Mouse (Mus musculus): ENCODE measurements around the gene Il3.
"Not testable (repeated sequence)": the region's sequence is repeated elsewhere in the genome, so short reads cannot be mapped to it uniquely, and the experiment has no call there.

The Il3 gene

DNA sequence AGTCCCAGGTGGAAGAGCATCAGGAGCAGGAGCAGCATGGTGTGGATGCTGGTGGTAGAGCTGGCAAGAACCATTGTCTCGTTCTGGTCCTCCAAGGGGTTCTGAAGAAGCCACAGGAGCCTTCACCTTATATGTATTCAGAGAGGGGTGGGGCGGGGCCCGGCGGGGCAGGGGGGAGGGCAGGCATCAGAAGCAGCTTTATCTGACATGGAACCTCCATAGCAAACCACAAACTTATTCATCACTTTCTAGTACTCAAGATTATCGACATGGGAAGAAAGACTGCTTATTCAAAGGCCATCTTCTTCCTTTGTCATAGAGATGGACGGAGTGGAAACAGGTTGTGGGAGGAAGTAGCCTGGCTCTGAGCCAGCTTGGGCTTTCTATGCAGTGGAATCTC lies at the start of gene Il3:
Il3 (minus strand) TSS at position 101 of the 400 bp plus-strand sequence.
- no peak for DNase-seq (ENCODE audit: low spot score)

DNA sequence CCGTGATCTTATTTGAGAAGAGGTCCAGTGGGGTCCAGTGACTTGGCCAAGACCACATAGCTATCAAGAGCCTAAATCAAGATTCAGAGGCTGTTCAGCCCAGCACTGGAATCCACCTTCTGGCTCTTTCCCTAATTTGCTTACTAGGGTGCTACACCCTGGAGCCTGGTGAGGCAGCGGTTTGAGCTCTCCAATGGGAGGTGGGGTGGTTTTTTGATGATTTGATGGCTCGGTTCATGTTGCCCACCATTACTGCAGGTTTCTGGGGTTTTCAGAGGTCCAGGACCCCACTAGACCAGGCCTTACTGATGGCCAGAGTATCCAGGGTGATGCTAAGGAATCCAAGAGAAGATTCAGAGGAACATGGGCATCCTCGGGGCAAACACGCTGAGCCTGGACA lies 48.3 kb upstream of the Il3 start:
- DNase-seq (ENCODE audit: low spot score): no peak

DNA sequence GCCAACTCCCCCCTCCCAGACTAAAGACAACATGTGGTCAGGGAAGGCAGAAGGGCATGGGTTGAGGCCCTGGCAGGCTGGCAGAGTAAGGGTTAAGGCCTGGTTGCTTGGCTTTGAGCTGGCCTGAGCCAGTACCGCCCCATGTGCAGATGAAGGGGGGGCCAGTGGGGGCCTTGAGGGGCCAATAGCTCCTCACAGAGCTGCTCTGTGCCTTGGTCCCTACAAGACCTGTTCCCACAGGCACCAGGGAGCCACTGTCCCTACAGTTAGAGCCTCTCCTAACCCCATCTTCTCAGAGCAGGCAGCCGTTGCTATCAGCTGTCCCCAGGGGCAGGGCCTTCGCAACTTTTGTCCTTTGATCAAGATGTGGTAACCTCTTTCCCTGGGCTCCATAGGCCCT lies 47.7 kb upstream of the Il3 start:
- DNase-seq (ENCODE audit: low spot score): no peak

DNA sequence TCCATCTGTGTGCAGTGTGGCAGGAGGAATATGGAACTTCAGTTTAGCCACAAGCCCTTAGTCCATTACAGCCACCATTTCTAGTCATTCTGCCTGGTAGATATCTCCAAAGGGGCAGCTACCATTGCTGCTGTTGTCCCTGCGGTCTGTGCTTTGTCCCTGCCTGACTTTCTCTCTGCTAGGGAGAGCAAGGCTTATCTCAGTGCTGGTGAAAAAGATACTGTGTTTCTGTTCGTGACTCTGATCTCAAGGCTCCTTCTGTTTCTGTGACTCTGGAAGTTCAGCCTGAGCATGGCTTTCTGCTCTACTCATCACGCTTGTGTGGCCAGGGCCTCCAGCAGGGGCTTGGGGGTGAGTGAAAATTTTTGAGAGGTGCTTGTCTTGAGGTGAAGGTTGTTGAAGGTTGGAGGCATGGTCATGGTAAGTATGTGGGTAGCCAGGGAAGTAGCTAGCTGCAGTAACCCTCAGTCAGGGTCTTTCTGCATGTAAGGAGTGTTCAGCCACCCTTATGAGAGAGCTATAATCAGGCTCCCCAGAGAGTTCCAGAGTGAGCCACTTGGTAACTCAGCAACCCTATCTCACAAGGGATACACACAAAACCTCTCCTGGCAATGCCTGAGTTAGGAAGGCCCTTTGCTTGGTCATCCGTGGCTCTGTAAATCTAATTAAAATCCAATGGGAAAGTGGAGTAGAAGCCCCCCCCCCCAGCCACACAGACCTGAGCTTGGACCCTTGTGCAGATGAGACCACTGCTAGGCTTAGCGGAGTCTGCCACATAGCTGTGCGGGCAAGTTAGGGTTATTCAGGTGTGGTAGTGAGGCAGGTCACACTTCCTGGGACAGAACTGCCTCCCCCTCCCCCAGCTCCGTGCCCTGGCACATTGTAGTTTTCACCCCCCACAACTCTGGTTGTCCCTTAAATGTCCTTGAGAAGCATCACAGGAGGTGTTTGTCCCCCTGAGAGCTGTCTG lies 46.6 kb upstream of the Il3 start:
- no peak for DNase-seq (ENCODE audit: low spot score)

DNA sequence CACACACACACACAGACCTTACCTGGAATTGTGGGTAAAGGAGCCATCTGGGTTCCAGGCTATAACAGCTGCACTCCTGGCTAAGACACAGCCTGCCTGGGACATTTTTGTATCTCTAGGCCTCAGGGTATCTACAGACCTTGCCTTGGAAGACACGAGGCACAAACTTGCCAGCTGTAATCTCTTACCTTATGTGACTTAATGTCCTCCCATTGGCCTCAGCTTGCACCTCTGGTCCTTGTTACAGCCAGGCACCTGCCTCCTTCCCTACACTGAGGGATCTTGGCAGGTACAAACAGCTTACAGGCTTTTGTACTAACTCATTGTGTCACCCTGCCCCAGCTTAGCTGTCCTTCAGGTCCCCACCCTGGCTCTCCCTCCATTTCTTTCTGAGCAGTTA lies 45.5 kb upstream of the Il3 start:
- DNase-seq (ENCODE audit: low spot score): no peak

DNA sequence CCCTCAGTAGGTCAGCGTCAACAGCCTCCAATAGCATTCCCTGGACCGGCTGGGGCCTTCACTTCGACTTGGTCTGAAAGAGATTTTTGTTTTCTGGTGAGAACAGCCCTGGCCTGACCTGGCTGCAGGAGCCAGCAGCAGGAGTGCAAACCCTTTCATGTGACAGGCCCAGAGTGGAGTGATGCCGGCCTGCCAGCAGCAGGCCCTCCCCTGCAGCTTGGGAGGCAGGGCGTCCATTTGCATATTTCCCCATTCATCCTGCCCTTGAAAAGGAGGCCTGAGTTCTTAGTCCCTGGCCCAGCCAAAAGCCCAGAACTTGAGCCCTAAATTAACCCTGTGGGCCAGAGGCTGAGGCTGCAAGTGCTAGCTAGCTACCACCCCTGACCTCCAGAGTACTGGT lies 44.9 kb upstream of the Il3 start:
- DNase-seq (ENCODE audit: low spot score): peak; percentile 17

DNA sequence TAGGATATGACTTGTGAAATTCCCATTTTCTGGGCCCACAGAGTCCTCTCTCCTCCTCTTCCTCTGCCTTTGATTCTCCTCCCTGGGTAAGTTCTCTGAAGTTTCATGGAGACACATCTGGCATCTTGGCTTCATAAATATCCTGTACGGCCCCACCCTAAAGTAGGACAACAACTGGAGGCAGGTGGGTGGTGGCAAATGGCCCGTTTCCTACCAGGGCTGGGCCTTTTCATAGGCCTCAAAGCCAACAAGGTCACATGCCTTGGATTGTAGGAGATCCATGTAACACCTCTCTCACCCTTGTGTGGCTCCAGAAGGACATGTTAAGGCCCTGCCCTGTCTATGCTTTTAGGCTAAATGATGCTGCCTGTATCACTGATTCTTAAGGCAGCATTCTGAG lies 43.5 kb upstream of the Il3 start:
- no peak for DNase-seq (ENCODE audit: low spot score)

DNA sequence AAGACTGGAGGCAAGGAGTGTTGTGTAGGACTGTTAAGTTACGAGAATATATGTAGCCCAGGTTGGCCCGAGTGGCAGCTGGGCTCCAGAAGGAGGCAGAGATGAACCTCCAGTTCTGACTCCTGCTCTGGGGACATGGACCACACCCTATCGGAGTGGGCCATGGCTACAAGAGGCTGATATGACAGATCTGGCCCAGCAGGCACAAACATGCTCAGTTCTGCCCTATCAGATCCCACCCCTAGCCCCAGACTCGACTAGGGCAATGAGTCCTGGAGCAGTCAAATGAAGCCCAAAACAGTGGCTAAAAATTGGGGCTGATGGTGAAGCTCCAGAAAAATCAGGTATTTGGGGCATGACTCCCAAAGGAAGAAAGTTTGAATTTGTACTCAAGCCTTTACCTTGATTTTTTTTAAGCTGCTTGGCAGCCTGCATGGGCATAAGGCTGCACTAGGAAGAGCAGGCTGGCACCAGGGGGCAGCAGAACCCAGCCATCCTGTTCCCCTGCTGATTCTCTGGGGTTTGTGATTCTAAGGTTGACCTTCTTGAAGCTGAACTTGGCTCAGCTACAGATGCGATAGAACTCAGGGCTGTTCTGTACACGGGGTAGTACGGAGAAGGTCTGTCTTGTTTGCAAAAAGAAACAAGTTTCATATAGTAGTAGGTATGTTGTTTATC lies 40.2 kb upstream of the Il3 start:
- peak; percentile 60 for DNase-seq (ENCODE audit: low spot score)

DNA sequence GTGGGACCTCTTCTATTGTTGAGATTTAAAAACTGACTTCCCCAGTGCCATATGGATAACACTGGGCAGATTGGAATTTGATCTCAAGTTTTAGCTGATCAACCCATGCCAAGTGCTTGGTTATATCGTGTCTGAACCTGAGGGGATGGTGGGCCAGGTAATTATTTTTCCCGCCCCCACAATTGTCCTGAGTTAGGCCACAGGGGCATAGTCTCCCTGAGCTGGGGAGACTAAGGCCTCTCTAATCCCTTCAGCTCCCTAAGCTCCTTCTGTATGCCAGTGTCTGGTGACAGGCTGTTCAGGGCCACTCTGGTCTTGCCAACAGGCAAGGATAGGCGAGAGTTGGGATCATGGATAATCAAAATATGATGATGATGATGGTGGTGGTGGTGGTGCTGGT lies 38.3 kb upstream of the Il3 start:
- no peak for DNase-seq (ENCODE audit: low spot score)

DNA sequence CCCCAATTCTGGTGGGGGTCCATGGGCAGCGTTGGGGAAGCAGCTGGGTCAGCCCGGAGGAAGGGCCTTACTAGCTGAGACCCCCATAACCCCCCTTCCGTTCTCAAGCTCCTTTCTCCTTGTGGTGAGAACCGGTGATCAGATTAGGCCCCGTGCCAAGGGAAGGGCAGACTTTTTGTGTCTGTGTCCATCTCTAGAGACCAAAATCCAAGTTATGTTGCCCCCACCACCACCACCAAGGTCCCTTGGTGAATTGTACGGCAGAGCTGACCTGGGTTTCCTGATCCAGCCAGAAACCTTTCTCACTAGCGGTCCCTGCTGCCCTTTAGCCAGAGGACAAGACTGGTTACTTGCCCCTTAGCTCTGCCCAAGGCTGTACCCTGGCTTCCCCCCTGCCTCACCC lies 37.4 kb upstream of the Il3 start:
- DNase-seq (ENCODE audit: low spot score): no peak

DNA sequence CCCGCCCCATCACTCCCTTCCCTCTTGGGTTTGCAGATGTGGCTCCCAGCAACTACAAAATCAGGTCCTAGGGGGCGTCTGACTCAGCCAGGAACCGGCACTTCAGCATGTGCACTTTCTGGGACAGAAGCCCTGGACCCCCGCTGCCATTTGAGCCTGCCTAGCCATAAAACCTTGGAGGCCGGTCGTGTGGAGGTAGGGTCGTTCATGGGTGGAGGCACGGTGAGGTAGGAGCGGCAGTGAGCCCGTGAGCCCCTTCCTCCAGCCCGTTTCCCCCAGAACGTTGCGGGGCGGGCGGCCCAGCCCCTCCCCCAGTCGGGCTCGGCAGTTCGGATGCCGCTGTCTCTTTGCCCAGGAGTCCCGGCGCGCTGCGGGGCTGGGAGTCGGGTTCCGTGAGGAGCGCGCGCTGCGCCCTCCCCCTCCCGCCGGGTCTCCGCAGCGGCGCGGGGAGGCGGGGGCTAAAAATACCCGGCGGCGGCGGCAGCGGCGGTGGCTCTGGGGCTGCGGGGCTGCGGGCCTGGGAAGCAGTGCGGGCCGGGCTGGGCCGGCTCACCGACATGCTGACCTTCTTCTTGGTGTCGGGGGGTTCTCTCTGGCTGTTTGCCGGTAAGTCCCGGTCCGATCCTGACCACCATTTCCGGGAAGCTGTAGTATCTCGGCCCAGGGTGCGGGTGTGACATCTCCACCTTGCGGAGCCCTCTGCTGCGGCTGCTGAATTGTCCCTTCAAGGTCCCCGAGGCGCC lies 36.8 kb upstream of the Il3 start, which contains the start of gene Acsl6:
Acsl6 (plus strand) TSS at position 71 of the 743 bp plus-strand sequence.
- DNase-seq (ENCODE audit: low spot score): no peak

DNA sequence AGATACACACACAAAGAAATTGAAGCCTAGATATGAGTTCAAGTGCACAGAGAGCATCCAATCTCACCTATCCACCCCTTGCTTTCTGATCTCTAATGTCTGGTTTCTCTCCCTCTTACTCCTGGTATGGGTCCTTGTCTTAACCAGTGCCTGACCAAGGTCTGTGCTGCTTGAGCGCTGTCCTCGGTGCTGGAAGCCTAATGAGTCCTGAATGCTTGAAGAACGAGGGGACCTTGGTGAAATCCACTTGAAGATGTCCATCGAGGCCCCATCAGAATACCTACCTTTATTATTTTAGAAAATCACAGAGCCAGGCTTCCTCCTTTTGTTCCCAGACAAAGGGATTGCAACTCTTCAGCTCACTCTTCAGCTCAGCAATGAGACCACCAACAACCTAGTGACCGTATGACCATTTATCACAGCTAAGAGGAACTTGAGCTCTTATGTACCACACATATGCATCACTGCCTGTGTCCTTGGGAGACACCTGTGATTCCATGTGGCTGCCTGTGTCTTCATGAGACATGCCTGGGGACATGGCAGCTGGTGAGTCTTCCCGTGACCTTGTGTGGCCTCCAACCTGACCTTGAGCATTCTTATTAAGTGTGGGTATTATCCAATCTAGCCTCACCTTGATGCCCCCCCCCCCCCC lies 36.1 kb upstream of the Il3 start:
- peak; percentile 13 for DNase-seq (ENCODE audit: low spot score)

DNA sequence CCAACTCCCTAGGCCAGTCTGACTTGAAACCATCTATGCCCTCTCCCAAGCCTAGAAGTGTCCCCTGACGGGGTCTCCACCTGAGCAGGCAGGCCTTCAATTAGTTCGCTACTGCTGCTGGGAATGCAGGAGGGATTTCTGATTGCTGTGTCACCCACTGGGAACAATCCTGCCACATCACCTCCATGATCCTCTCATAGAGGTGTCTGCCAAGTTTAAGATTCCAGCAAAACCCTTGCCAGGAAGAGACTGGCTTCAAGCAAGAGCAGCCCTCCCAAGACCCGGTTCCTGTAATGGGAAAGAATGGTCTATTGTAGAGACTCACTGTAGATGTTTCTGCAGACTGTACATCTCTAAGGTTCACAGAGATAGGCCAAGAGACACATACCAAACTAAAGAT lies 35.5 kb upstream of the Il3 start:
- no peak for DNase-seq (ENCODE audit: low spot score)

DNA sequence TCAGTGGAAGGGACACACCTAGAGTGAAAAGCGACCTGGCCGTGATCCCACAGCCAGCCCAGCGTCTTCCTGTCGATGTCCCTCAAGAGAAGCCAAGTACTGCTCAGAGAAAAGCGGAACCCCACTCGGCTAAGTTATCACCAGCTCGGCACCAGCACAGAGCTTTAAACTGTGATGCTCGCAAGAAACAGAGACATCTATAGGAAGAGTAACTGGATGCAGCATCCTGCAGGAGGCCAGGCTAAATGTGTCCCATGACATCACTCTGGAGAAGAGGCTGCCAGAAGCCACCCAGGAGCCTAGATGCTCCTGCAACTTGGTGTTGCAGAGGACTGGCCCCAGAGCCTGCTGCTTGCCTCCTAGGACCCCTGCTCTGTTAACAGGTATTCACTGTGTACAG lies 34.9 kb upstream of the Il3 start:
- no peak for DNase-seq (ENCODE audit: low spot score)

DNA sequence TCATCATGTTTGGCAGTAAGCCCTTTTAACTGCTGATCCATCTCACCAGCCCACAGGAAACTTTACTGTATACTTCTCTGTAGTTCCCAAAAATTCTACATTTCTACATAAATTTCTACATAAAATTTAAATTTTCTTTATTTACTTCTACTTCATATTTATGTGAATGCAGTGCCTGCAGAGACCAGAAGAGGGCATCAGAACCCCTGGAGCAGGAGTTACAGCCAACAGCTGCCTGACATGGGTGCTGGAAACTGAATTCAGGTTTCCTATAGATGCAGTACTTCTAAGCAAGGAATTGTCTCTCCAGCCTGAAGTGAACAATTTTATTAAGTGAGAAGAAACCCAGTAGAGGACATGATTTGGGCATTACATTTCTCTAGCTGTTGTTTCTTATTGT lies 31.7 kb upstream of the Il3 start:
- no peak for DNase-seq (ENCODE audit: low spot score)

DNA sequence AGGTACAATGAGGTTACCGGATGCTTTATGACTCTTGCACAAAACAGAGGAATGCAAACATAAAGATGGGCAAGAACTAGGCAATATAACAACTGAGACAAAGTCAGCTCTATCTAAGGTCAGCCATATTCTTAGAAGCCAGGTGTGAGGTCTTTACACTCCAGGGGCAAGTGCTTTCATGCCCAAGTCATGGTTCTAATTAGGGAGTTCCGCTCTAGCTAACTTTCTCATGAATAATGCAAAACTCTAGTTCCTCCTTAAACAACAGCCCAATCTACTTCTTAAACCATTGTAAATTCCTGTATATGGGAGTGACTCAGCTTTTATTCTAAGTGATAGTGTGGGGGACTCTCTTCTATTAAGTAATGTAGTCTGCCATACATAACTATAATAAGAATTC lies 30.4 kb upstream of the Il3 start:
- not testable (repeated sequence) for DNase-seq (ENCODE audit: low spot score)

DNA sequence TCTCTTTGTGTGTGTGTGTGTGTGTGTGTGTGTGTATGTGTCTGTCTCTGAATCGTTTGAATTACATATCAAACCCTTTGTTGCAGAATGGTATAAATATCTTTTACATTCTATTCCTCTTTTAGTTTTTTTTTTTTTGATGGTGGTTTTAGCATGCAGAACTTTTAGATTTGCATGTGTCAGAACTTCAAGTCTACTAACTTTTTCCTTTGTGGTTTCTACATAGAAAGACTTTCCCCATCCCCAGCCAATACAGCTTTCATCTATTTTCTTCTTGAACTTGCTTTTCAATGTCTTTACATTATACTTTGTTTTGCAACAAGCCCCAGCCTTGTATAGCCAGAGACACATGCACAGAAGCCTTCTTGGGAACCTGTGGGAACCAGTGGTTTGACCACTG lies 29.7 kb upstream of the Il3 start:
- no peak for DNase-seq (ENCODE audit: low spot score)

DNA sequence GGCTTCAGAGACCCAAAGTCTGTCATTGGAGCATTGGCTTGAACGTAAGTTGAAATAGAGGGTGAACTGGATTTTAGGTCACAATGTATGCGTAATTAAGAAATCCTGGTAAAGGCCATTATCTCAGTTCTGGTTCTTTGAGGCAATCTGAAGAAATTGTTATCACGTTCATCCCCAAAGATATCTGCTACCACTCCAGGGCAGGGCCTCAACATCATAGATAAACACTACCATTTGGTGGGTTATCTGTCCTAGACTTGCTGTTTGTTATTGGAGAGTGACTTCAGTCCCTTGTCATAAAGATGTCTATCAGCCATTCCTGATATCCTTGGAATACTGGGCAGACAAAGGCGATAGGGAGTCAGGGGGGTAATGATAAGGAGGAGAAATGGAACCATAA lies 28.9 kb upstream of the Il3 start:
- DNase-seq (ENCODE audit: low spot score): no peak

DNA sequence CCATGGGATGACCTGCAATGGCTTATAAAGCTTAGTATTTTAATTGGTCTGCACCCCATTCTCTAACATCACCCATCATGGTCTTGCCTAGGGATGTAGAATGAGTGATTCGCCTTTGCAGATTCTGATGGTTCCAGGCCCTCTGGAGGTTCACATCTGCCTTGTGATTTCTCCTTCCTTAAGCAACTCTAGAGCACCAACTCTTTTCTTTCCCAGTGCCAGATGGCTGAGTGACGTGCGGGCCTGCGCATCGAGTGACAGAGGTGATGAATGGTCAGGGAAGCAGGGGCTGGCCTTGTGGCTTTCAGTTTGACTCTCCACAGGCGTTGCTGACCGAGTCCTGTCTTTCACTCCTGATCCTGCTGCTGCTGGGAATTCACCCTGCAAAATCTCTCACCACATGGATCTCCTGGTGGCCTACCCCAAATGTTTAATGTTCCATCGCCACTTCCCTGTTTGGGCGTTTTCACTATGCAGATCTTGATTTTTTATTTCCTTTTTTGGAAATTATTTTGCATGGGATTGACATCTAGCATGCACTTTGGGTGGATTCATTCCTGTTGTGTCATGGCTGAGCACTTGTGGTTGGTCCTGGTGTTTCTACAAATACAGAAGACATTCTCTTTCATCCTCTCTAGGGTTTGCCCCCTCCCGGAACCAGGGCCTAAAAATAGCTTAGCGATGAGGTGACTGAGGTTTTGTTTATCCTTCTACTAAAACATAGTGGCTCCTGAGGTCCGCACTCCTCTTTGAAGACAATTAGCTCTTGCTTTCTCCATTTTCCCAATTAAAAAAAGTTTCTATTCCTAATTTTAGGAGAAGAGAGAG lies 27.1 kb upstream of the Il3 start:
- no peak for DNase-seq (ENCODE audit: low spot score)

DNA sequence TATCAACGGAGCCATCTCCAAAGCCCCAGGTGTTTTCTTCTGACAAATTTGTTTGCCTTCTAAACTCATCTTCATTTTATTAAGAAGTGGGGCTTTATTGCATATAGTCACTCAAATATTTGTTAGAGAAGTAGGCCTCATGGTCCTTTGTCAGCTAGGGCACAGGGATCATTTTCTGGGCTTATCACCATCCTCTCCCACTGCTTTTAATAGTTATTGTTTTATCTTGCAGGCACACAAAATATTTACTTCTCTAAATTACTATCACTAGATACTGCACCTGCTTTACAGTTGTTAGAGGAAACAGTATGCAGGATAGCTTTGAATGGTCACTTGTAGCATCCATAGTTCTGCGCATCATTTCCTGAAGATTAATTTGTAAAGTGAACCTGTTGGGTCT lies 25.1 kb upstream of the Il3 start:
- no peak for DNase-seq (ENCODE audit: low spot score)

DNA sequence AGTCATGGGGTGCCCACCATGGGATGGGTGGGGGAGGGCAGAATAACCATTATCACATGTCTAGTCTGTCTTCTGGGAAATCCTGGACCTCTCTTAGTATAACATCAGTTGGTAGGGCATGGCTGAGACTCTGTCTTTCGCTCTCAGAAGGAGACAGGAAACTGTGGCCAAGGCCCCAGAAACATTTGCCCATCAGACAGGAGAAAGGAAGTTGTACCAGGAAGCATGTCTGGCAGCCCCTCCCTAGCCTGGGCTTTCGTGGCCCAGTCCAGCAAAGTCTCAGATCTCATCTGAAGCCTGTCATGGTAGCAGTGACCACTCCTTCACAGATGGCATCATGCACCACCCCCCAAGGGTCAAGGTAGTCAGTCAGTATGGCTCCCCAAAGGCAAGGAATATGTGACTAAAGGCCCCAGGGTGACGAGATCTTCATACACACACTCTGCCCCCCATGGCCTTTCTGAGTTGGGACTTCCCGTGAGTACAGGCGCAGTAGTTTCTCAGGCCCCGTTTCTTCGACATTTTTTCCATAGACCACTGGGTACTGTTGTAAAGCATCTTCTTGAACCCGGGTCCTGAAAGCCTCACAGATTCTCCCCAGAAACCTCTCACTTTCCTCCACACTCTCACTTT lies 20.9 kb upstream of the Il3 start:
- DNase-seq (ENCODE audit: low spot score): no peak
